32 mouse cellular contexts compared by ENCODE assay signal in genomic region chr6:29286870-29287269, GRCm38 (mm10). TPM values are rescaled to one million over a fixed set of nuclear protein-coding genes. Genes with fewer than 3 reads are reported as not detected.
DNase-seq lines count a peak whose midpoint lies in the region; ATAC-seq and TF ChIP-seq lines count a peak whose summit lies in the region.
"Had no signal": no experiment of that assay in that cellular context is flagged by ENCODE, and none has a peak within 500 bp of the region (broad histone marks: within the 10 kb centered on the region; RNA-seq: fewer than 3 reads in every experiment).

No protein-coding gene starts in this region.

- H3K4me3 ChIP-seq in thymus, adult 2 months (ENCODE audit: control insufficient read depth, insufficient read depth, low read length) = no peak overlapping the region
- no peak overlapping the region for H3K4me3 ChIP-seq in liver, embryonic 11.5 days (ENCODE audit: low read depth, low read length)
- H3K4me3 ChIP-seq: forebrain, embryonic 10.5 days; forebrain, embryonic 13.5 days; gastrocnemius, adult 2 months; heart, embryonic 12.5 days; heart, embryonic 15.5 days; hindbrain, embryonic 10.5 days; hindbrain, embryonic 13.5 days had no signal

- no peaks in the 10 kb centered on the region for H3K27me3 ChIP-seq in thymus, adult 2 months (ENCODE audit: control insufficient read depth, insufficient read depth, low read length)
- H3K27me3 ChIP-seq in liver, embryonic 11.5 days (replicated peaks; ENCODE audit: control insufficient read depth, insufficient read depth, low read length) = no peaks in the 10 kb centered on the region
- H3K27me3 ChIP-seq: CH12.LX; forebrain, embryonic 13.5 days; heart, embryonic 15.5 days; Patski had no signal

- H3K9ac ChIP-seq in liver, embryonic 11.5 days (ENCODE audit: low read depth, low read length) = no peak overlapping the region
- H3K9ac ChIP-seq: forebrain, embryonic 13.5 days; heart, embryonic 12.5 days; heart, embryonic 15.5 days; hindbrain, embryonic 13.5 days had no signal

- H3K36me3 ChIP-seq in thymus, adult 2 months (ENCODE audit: control insufficient read depth, insufficient read depth, low read length) = no peaks in the 10 kb centered on the region
- H3K36me3 ChIP-seq in liver, embryonic 11.5 days (ENCODE audit: control insufficient read depth, insufficient read depth, low read length) = no peaks in the 10 kb centered on the region; the same call in 1 of the 2 replicates
- H3K36me3 ChIP-seq: forebrain, embryonic 10.5 days; G1E; heart, embryonic 12.5 days; heart, embryonic 15.5 days; hindbrain, embryonic 10.5 days; hindbrain, embryonic 13.5 days had no signal

- TF ChIP-seq POLR2A in thymus, adult 2 months (IDR thresholded peaks at IDR 0.05; ENCODE audit: control insufficient read depth, extremely low read depth, insufficient read depth, low read length, poor library complexity) = no peak

- no peak for TF ChIP-seq CTCF in thymus, adult 2 months (IDR thresholded peaks at IDR 0.05; ENCODE audit: borderline replicate concordance, control insufficient read depth, extremely low read depth, insufficient read depth, low read length, poor library complexity)

- peak overlapping the region; percentile 26; the same call in 1 of the 2 replicates for H3K27ac ChIP-seq in thymus, adult 2 months (ENCODE audit: control insufficient read depth, insufficient read depth, low read length)
- H3K27ac ChIP-seq in liver, embryonic 11.5 days (ENCODE audit: low read depth, low read length) = no peak overlapping the region
- H3K27ac ChIP-seq: forebrain, embryonic 10.5 days; forebrain, embryonic 13.5 days; gastrocnemius, adult 2 months; heart, embryonic 15.5 days; hindbrain, embryonic 10.5 days; hindbrain, embryonic 13.5 days had no signal

- H3K4me1 ChIP-seq in thymus, adult 2 months (replicated peaks; ENCODE audit: control insufficient read depth, insufficient read depth, low read length) = peaks cover 10% of the 10 kb centered on the region
- H3K4me1 ChIP-seq in liver, embryonic 11.5 days (replicated peaks; ENCODE audit: control insufficient read depth, insufficient read depth, low read length) = no peaks in the 10 kb centered on the region
- H3K4me1 ChIP-seq: forebrain, embryonic 13.5 days; heart, embryonic 12.5 days; heart, embryonic 15.5 days had no signal

- ATAC-seq in activated CD4-positive, CD25-positive, alpha-beta regulatory T cell, adult 4 months = peak; percentile 54
- no peak for ATAC-seq in liver, embryonic 11.5 days (replicated peaks; ENCODE audit: low FRiP score)
- ATAC-seq: forebrain, embryonic 13.5 days; forebrain, embryonic 16.5 days; hindbrain, embryonic 16.5 days; Patski had no signal

- no peak overlapping the region for H3K4me2 ChIP-seq in liver, embryonic 11.5 days
- H3K4me2 ChIP-seq: forebrain, embryonic 13.5 days; heart, embryonic 12.5 days; heart, embryonic 15.5 days; hindbrain, embryonic 13.5 days had no signal

- H3K9me3 ChIP-seq in liver, embryonic 11.5 days (ENCODE audit: control insufficient read depth, low read length) = no peaks in the 10 kb centered on the region
- H3K9me3 ChIP-seq: forebrain, embryonic 10.5 days; forebrain, embryonic 13.5 days; G1E; heart, embryonic 12.5 days; heart, embryonic 15.5 days; hindbrain, embryonic 10.5 days; hindbrain, embryonic 13.5 days had no signal

- 29% methylated on average over 7 of the region's 7 CpGs for WGBS in thymus, adult 2 months
- 64% methylated on average over 7 of the region's 7 CpGs for WGBS in liver, embryonic 11.5 days

- peak; percentile 28 for DNase-seq in thymus, adult 2 months
- no peak for DNase-seq in thymus, postnatal 10 days (ENCODE audit: low spot score in 2 of 2)
- peak; percentile 57 for DNase-seq in CD4-positive, CD25-positive, alpha-beta regulatory T cell, adult 2 months (ENCODE audit: low read depth, low spot score)
- peak; percentile 44 for DNase-seq in thymus, postnatal 14 days
- no peak for DNase-seq in frontal cortex, postnatal 10 days (ENCODE audit: low spot score in 2 of 2)
- DNase-seq in liver, embryonic 11.5 days (ENCODE audit: low spot score) = no peak
- DNase-seq in lung, postnatal 4 days = no peak
- DNase-seq: adrenal gland, adult 8-10 months; adrenal gland, postnatal 25 days; B cell, adult 2 months; cerebellum, adult 11-12 months; cerebellum, adult 9-10 months; cerebellum, postnatal 14 days; gastrocnemius, adult 2 months; gastrocnemius, postnatal 14 days; heart, adult 18-20 months; heart, postnatal 10 days; heart, postnatal 36 days had no signal

RNA-seq across cellular contexts. Expression of gene Fam71f2, which starts 7.5 kb away (rescaled TPM):
- 2.5 and 2.7 TPM in 2 replicates for polyA plus RNA-seq in thymus, adult 2 months (2012; rRNA removed)
- 1 to 10 TPM in 1 of 2 experiments, not detected in 1; 1.1 TPM for polyA plus RNA-seq in activated CD4-positive, CD25-positive, alpha-beta regulatory T cell, adult 4 months (2017; shearing (Covaris generic))
- polyA plus RNA-seq in liver, embryonic 11.5 days (2014; fragmentation: Nextera tagmentation; extraction: Ambion mirVana) = 0.47 and 0.58 TPM in 2 replicates
- polyA plus RNA-seq: G1E had no signal

RNA-seq across cellular contexts. Expression of gene Hilpda, which starts 14.6 kb away (rescaled TPM):
- polyA plus RNA-seq in thymus, adult 2 months (2012; rRNA removed) = 31.3 and 35.9 TPM in 2 replicates
- 10 to 100 TPM; 28.1 to 33.4 TPM for polyA plus RNA-seq in activated CD4-positive, CD25-positive, alpha-beta regulatory T cell, adult 4 months (2017; shearing (Covaris generic))
- polyA plus RNA-seq in liver, embryonic 11.5 days (2014; fragmentation: Nextera tagmentation; extraction: Ambion mirVana) = 34.2 and 35.3 TPM in 2 replicates

RNA-seq across cellular contexts. Expression of gene Fam71f1, which starts 32.1 kb away (rescaled TPM):
- not detected in 2 replicates for polyA plus RNA-seq in thymus, adult 2 months (2012; rRNA removed)
- polyA plus RNA-seq in activated CD4-positive, CD25-positive, alpha-beta regulatory T cell, adult 4 months (2017; shearing (Covaris generic)) = not detected
- 0.25 TPM in 1 of 2 replicates, not detected in the other for polyA plus RNA-seq in liver, embryonic 11.5 days (2014; fragmentation: Nextera tagmentation; extraction: Ambion mirVana)
- polyA plus RNA-seq: brain, embryonic 14.5 days; embryonic facial prominence, embryonic 11.5 days; forebrain, embryonic 10.5 days; forebrain, embryonic 13.5 days; forebrain, embryonic 16.5 days; G1E; hindbrain, embryonic 13.5 days; hindbrain, embryonic 16.5 days had no signal

Comparison
In these comparisons a context has a peak if more than half of its experiments do, and no peak if none do; other contexts are left out.
1. DNase-seq: peak in thymus, adult 2 months (single experiment), CD4-positive, CD25-positive, alpha-beta regulatory T cell, adult 2 months (single experiment) and thymus, postnatal 14 days (single experiment); none in thymus, postnatal 10 days (0 of 2), frontal cortex, postnatal 10 days (0 of 2), liver, embryonic 11.5 days (single experiment) and lung, postnatal 4 days (0 of 2).